Mouse (Mus musculus) layer of hippocampus, postnatal 10 days (tissue): ENCODE data around the gene Gm21773. TPM values are rescaled to one million over a fixed set of nuclear protein-coding genes. Genes with fewer than 3 reads are reported as not detected.
"Not testable (repeated sequence)": the region's sequence is repeated elsewhere in the genome, so short reads cannot be mapped to it uniquely, and the experiment has no call there.

Experiments
- DNase-seq, 2 experiments: peaks; one replicate each; pipeline ENCODE4 v3.0.0; 2021; ENCODE audit warnings: low spot score in 2 of 2
- long read RNA-seq: library from polyadenylated mRNA; stranded (forward); transcript quantifications from one replicate; pipeline ENCODE4 v2.0.0, GENCODE M21; 2023
- total RNA-seq, 2 experiments: library from RNA; stranded (reverse); gene quantifications; 2 replicates each; pipeline ENCODE4 v1.2.3; 2021

The Gm21773 gene
- not detected for total RNA-seq
- long read RNA-seq: 0 reads

GRCm38 (mm10) chrY:25309260-25309659 lies at the start of gene Gm21773:
Gm21773 (minus strand) TSS chrY:25309360.
- not testable (repeated sequence) for DNase-seq
